Mouse (Mus musculus) heart, embryonic 10.5 days (tissue): ENCODE measurements around the gene Edar. TPM values are rescaled to one million over a fixed set of nuclear protein-coding genes. Genes with fewer than 3 reads are reported as not detected.
"Not testable (repeated sequence)": the region's sequence is repeated elsewhere in the genome, so short reads cannot be mapped to it uniquely, and the experiment has no call there.

ENCODE experiments used
- DNase-seq: peaks from one replicate; pipeline ENCODE4 v3.0.0-alpha.2; 2017; ENCODE audit warnings: low spot score
- H3K27ac ChIP-seq: fragments of 300-500 bp; sonication (generic); 2 replicates; pipeline ENCODE4 v1.5.1; 2016; ENCODE audit warnings: mild to moderate bottlenecking
- H3K27me3 ChIP-seq: fragments of 300-500 bp; sonication (generic); 2 replicates; pipeline ENCODE4 v1.6.1; 2016; ENCODE audit warnings: mild to moderate bottlenecking; ENCODE audit not compliant: poor library complexity, insufficient read depth, severe bottlenecking
- H3K36me3 ChIP-seq: fragments of 300-500 bp; sonication (generic); 2 replicates; pipeline ENCODE4 v1.6.1; 2016; ENCODE audit warnings: mild to moderate bottlenecking, moderate library complexity
- H3K4me1 ChIP-seq: fragments of 300-500 bp; sonication (generic); 2 replicates; pipeline ENCODE4 v1.6.1; 2016; ENCODE audit warnings: mild to moderate bottlenecking
- H3K4me3 ChIP-seq: fragments of 300-500 bp; sonication (generic); 2 replicates; pipeline ENCODE4 v1.5.1; 2016; ENCODE audit warnings: mild to moderate bottlenecking, moderate library complexity
- H3K9me3 ChIP-seq: fragments of 300-500 bp; sonication (generic); 2 replicates; pipeline ENCODE4 v1.6.1; 2016; ENCODE audit warnings: mild to moderate bottlenecking, moderate library complexity
- WGBS: fragments of 180-500 bp; shearing (Covaris S2); methylation state at CpG from one replicate; pipeline ENCODE4 v1.1.7; 2016; 5-methylcytosine and 5-hydroxymethylcytosine counted together
- polyA plus RNA-seq: library from polyadenylated mRNA; unstranded; fragments of >200 nt; fragmentation: Nextera tagmentation; extraction: Ambion mirVana; gene quantifications from 2 replicates; pipeline ENCODE4 v1.2.1, GENCODE M21; 2016

The Edar gene
- polyA plus RNA-seq = 0.09 TPM in 1 of 2 replicates, not detected in the other

- Histone ChIP-seq H3K27me3 (peaks cover 21% of the 10 kb centered on the region; the same call in 1 of the 2 replicates), H3K36me3 (no peaks in the 10 kb centered on the region), H3K4me1 (no peaks in the 10 kb centered on the region), H3K27ac (no peak within 1 kb of the TSS), H3K9me3 (no peaks in the 10 kb centered on the region), H3K4me3 (peak within 1 kb of the TSS; percentile 51)
- 2% methylated on average over 20 of the region's 20 CpGs for WGBS
- DNase-seq = peak; percentile 88
Measured at GRCm38 (mm10) chr10:58675533-58675932, at the start of gene Edar. Gene Edar, minus strand, starts transcription at chr10:58675654.

- H3K4me3 ChIP-seq, H3K9me3 ChIP-seq, H3K4me1 ChIP-seq, H3K36me3 ChIP-seq, H3K27me3 ChIP-seq, DNase-seq, H3K27ac ChIP-seq: not testable (repeated sequence)
Measured at GRCm38 (mm10) chr10:58718110-58718509, 42.7 kb upstream of the Edar start, which contains the start of gene Gm17542. Gene Gm17542, minus strand, starts transcription at chr10:58718210.

GRCm38 (mm10) chr10:58714789-58715148 is 39.3 kb upstream of the Edar start:
- Histone ChIP-seq H3K4me3 (peak overlapping the region; percentile 43; the same call in 1 of the 2 replicates), H3K27ac (peak overlapping the region; percentile 72; the same call in 1 of the 2 replicates), H3K9me3 (no peaks in the 10 kb centered on the region), H3K27me3 (no peaks in the 10 kb centered on the region), H3K36me3 (no peaks in the 10 kb centered on the region), H3K4me1 (peaks cover 9% of the 10 kb centered on the region)
- no peak for DNase-seq
- 54% methylated on average over 3 of the region's 3 CpGs for WGBS

- Histone ChIP-seq H3K9me3 (no peaks in the 10 kb centered on the region), H3K27ac (peak overlapping the region; percentile 72), H3K36me3 (no peaks in the 10 kb centered on the region), H3K4me1 (peaks cover 9% of the 10 kb centered on the region), H3K27me3 (no peaks in the 10 kb centered on the region), H3K4me3 (peak overlapping the region; percentile 43)
- DNase-seq = no peak
- WGBS = 31% methylated on average over 24 of the region's 24 CpGs
Measured at GRCm38 (mm10) chr10:58713855-58714788, 38.7 kb upstream of the Edar start.

- no peaks in the 10 kb centered on the region for H3K9me3 ChIP-seq
- H3K27me3 ChIP-seq = no peaks in the 10 kb centered on the region
- peaks cover 9% of the 10 kb centered on the region for H3K4me1 ChIP-seq
- H3K4me3 ChIP-seq = no peak overlapping the region
- no peak overlapping the region for H3K27ac ChIP-seq
- DNase-seq = no peak
- no peaks in the 10 kb centered on the region for H3K36me3 ChIP-seq
- 85% methylated on average over 7 of the region's 7 CpGs for WGBS
Measured at GRCm38 (mm10) chr10:58713225-58713624, 37.8 kb upstream of the Edar start.

GRCm38 (mm10) chr10:58709021-58709420 is 33.6 kb upstream of the Edar start:
- 86% methylated on average over 4 of the region's 4 CpGs for whole genome bisulfite sequencing
- no peak overlapping the region for H3K4me3 ChIP-seq
- H3K36me3 ChIP-seq = no peaks in the 10 kb centered on the region
- no peak for DNase-seq
- peaks cover 7% of the 10 kb centered on the region for H3K4me1 ChIP-seq
- no peaks in the 10 kb centered on the region for H3K27me3 ChIP-seq
- H3K27ac ChIP-seq = no peak overlapping the region
- H3K9me3 ChIP-seq = no peaks in the 10 kb centered on the region

- Histone ChIP-seq H3K4me3 (no peak overlapping the region), H3K36me3 (no peaks in the 10 kb centered on the region), H3K9me3 (no peaks in the 10 kb centered on the region), H3K4me1 (no peaks in the 10 kb centered on the region), H3K27ac (no peak overlapping the region), H3K27me3 (no peaks in the 10 kb centered on the region)
- DNase-seq = no peak
- WGBS = 55% methylated on average over 6 of the region's 6 CpGs
Measured at GRCm38 (mm10) chr10:58700578-58700977, 25.1 kb upstream of the Edar start.

GRCm38 (mm10) chr10:58700160-58700559 is 24.7 kb upstream of the Edar start:
- no peak overlapping the region for H3K27ac ChIP-seq
- no peaks in the 10 kb centered on the region for H3K27me3 ChIP-seq
- DNase-seq = no peak
- H3K9me3 ChIP-seq = no peaks in the 10 kb centered on the region
- no peak overlapping the region for H3K4me3 ChIP-seq
- no peaks in the 10 kb centered on the region for H3K4me1 ChIP-seq
- WGBS = 54% methylated on average over 4 of the region's 4 CpGs
- H3K36me3 ChIP-seq = no peaks in the 10 kb centered on the region

- Histone ChIP-seq H3K27ac (no peak overlapping the region), H3K4me1 (0 out of 2 replicates have a peak, but pooled peaks cover 3% of the 10 kb centered on the region), H3K36me3 (no peaks in the 10 kb centered on the region), H3K9me3 (no peaks in the 10 kb centered on the region), H3K27me3 (no peaks in the 10 kb centered on the region), H3K4me3 (no peak overlapping the region)
- DNase-seq = no peak
- 66% methylated on average over 4 of the region's 4 CpGs for WGBS
Measured at GRCm38 (mm10) chr10:58698955-58699354, 23.5 kb upstream of the Edar start.

GRCm38 (mm10) chr10:58691051-58691450 is 15.6 kb upstream of the Edar start:
- Histone ChIP-seq H3K36me3 (no peaks in the 10 kb centered on the region), H3K27ac (no peak overlapping the region), H3K4me1 (0 out of 2 replicates have a peak, but pooled peaks cover 3% of the 10 kb centered on the region), H3K9me3 (0 out of 2 replicates have a peak, but pooled peaks cover 4% of the 10 kb centered on the region), H3K4me3 (no peak overlapping the region), H3K27me3 (no peaks in the 10 kb centered on the region)
- WGBS = 78% methylated on average over 6 of the region's 7 CpGs
- DNase-seq = no peak

- no peak overlapping the region for H3K27ac ChIP-seq
- no peak for DNase-seq
- WGBS = 51% methylated on average over 6 of the region's 6 CpGs
- H3K27me3 ChIP-seq = peaks cover 15% of the 10 kb centered on the region; the same call in 1 of the 2 replicates
- H3K4me3 ChIP-seq = no peak overlapping the region
- no peaks in the 10 kb centered on the region for H3K9me3 ChIP-seq
- H3K36me3 ChIP-seq = no peaks in the 10 kb centered on the region
- no peaks in the 10 kb centered on the region for H3K4me1 ChIP-seq
Measured at GRCm38 (mm10) chr10:58679298-58679697, 3.8 kb upstream of the Edar start.

- DNase-seq = no peak
- WGBS = 43% methylated on average over 15 of the region's 15 CpGs
- no peaks in the 10 kb centered on the region for H3K4me1 ChIP-seq
Measured at GRCm38 (mm10) chr10:58673278-58674061, 2.0 kb downstream of the Edar start.

More at GRCm38 (mm10) chr10:58673278-58674061, 2.0 kb downstream of the Edar start:
- H3K27ac ChIP-seq = no peak overlapping the region
- H3K9me3 ChIP-seq = no peaks in the 10 kb centered on the region
- no peaks in the 10 kb centered on the region for H3K36me3 ChIP-seq
- no peak overlapping the region for H3K4me3 ChIP-seq
- H3K27me3 ChIP-seq = peaks cover 21% of the 10 kb centered on the region; the same call in 1 of the 2 replicates
